Mouse (Mus musculus): ENCODE results near the gene Tmem53. TPM values are rescaled to one million over a fixed set of nuclear protein-coding genes. Genes with fewer than 3 reads are reported as not detected.

Gene Tmem53
- total and polyA plus RNA-seq, 3 experiments = 0.65 to 1.3 TPM; not detected in 1

DNA sequence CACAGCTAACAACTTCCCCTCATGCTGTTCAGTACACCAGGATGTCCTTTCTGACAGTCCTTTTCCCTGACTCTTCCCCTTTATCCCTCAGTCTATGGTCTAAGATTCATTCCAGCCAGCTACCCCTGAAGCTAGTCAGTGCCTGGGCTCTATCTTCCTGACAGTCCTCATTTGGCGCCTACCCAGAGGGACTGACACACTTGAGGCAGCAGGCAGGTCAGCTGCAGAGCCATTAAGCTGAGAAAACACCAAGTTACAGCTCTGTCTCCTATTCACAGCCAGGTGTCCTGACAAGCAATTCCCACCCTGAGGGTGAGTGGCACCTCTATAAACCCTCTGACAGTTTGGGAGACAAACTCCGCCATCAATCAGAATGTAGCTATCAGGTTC, 27.5 kb downstream of the Tmem53 start:
- no peaks in the 10 kb centered on the region for H3K4me1 ChIP-seq (ENCODE audit: control insufficient read depth in 1 of 2, insufficient read depth in 2 of 2, low read length in 2 of 2)
- no peak for TF ChIP-seq ZMIZ1 (IDR thresholded peaks at IDR 0.05; ENCODE audit: low read depth, low read length)
- TF ChIP-seq ETS1 (IDR thresholded peaks at IDR 0.05; ENCODE audit: low read depth, low read length) = no peak
- TF ChIP-seq RCOR1 (IDR thresholded peaks at IDR 0.05; ENCODE audit: low read depth, low read length) = no peak
- no peak for TF ChIP-seq NRF1 (IDR thresholded peaks at IDR 0.05; ENCODE audit: insufficient read depth, low read depth, low read length, poor library complexity, severe bottlenecking)
- no peak for TF ChIP-seq CHD1 (IDR thresholded peaks at IDR 0.05; ENCODE audit: low read depth, low read length)
- no peak for TF ChIP-seq ZNF384 (IDR thresholded peaks at IDR 0.05; ENCODE audit: low read depth, low read length)
- TF ChIP-seq BHLHE40 (IDR thresholded peaks at IDR 0.05; ENCODE audit: borderline replicate concordance, low read depth, low read length) = no peak
- no peak for TF ChIP-seq SIN3A (IDR thresholded peaks at IDR 0.05; ENCODE audit: low read length)
- no peak for TF ChIP-seq ZC3H11A (IDR thresholded peaks at IDR 0.05; ENCODE audit: low read depth, low read length)
- TF ChIP-seq MEF2A (IDR thresholded peaks at IDR 0.05; ENCODE audit: extremely low read depth, insufficient replicate concordance, low read depth, low read length, poor library complexity, severe bottlenecking) = no peak
- no peak for TF ChIP-seq TAL1 (IDR thresholded peaks at IDR 0.05; ENCODE audit: low read length)
- no peak for TF ChIP-seq ZKSCAN1 (IDR thresholded peaks at IDR 0.05; ENCODE audit: low read depth, low read length)
- TF ChIP-seq ELF1 (IDR thresholded peaks at IDR 0.05; ENCODE audit: low read depth, low read length) = no peak
- no peak for TF ChIP-seq KAT2A (conservative IDR thresholded peaks at IDR 0.05; ENCODE audit: low read depth, low read length)
- TF ChIP-seq USF1 (IDR thresholded peaks at IDR 0.05; ENCODE audit: low read depth, low read length) = no peak
- no peak for TF ChIP-seq MXI1 (IDR thresholded peaks at IDR 0.05; ENCODE audit: low read depth, low read length)
- TF ChIP-seq SMC3 (IDR thresholded peaks at IDR 0.05; ENCODE audit: low read depth, low read length) = no peak
- TF ChIP-seq GATA1 (IDR thresholded peaks at IDR 0.05; ENCODE audit: low read depth, low read length) = no peak
- TF ChIP-seq TCF12 (IDR thresholded peaks at IDR 0.05; ENCODE audit: low read depth, low read length) = no peak
- TF ChIP-seq POLR2AphosphoS2 (IDR thresholded peaks at IDR 0.05; ENCODE audit: low read length) = no peak
- no peaks in the 10 kb centered on the region for H3K9me3 ChIP-seq (replicated peaks; ENCODE audit: insufficient read depth, low read length)
- no peak overlapping the region for H3K4me3 ChIP-seq (ENCODE audit: control insufficient read depth in 1 of 2, insufficient read depth in 1 of 2, low read depth in 2 of 2, low read length in 2 of 2)
- no peaks in the 10 kb centered on the region for H3K79me2 ChIP-seq (ENCODE audit: control insufficient read depth, insufficient read depth, low read length, poor library complexity)
- H3K9ac ChIP-seq (ENCODE audit: control insufficient read depth, low read depth, low read length, poor library complexity, severe bottlenecking) = no peak overlapping the region
- H3K36me3 ChIP-seq (ENCODE audit: control insufficient read depth in 1 of 2, insufficient read depth in 2 of 2, low read length in 2 of 2) = peaks cover 0 to 10% of the 10 kb centered on the region in 2 experiments; a peak in 2 of 4 replicates
- H3K27ac ChIP-seq (ENCODE audit: control insufficient read depth, low read depth, low read length) = no peak overlapping the region
- no peak for DNase-seq (ENCODE audit: low read depth, low spot score)
- H3K27me3 ChIP-seq (ENCODE audit: control insufficient read depth in 1 of 2, insufficient read depth in 2 of 2, low read length in 2 of 2) = no peaks in the 10 kb centered on the region

DNA sequence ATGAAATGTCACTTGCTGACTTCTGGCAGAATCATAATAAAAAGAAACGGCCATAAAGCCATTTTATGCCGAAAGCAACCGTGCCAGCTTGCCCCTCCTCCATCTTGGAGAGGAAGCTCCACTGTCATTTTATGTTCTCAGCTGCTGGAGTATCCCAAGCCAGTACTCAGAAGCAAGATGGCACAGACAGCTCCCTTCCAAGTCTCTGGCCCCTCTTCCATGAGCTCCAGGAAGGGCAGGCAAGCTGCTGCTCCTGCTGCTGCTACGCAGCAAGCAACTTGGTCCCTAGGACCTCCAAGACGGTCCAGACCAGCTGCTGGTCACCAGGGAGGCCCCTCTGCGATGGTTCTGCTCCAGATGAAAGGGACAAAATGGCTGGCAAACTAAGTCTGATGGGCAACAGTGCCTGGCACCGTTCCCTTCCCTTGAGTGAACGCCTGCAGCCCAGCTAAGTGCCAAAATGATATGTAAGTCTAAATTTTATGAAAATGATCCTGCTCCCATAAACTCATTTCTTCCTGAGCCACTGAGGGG, 28.7 kb downstream of the Tmem53 start:
- H3K79me2 ChIP-seq (ENCODE audit: control insufficient read depth, insufficient read depth, low read length, poor library complexity) = no peaks in the 10 kb centered on the region
- H3K27me3 ChIP-seq (ENCODE audit: control insufficient read depth in 1 of 2, insufficient read depth in 2 of 2, low read length in 2 of 2) = no peaks in the 10 kb centered on the region
- peaks cover 0 to 7% of the 10 kb centered on the region in 2 experiments; a peak in 1 of 4 replicates for H3K36me3 ChIP-seq (ENCODE audit: control insufficient read depth in 1 of 2, insufficient read depth in 2 of 2, low read length in 2 of 2)
- H3K4me1 ChIP-seq (ENCODE audit: control insufficient read depth in 1 of 2, insufficient read depth in 2 of 2, low read length in 2 of 2) = no peaks in the 10 kb centered on the region
- no peak overlapping the region for H3K4me3 ChIP-seq (ENCODE audit: control insufficient read depth in 1 of 2, insufficient read depth in 1 of 2, low read depth in 2 of 2, low read length in 2 of 2)
- no peaks in the 10 kb centered on the region for H3K9me3 ChIP-seq (replicated peaks; ENCODE audit: insufficient read depth, low read length)
- H3K27ac ChIP-seq (ENCODE audit: control insufficient read depth, low read depth, low read length) = no peak overlapping the region
- no peak for DNase-seq (ENCODE audit: low read depth, low spot score)
- TF ChIP-seq KAT2A (conservative IDR thresholded peaks at IDR 0.05; ENCODE audit: low read depth, low read length) (no peak), RCOR1 (IDR thresholded peaks at IDR 0.05; ENCODE audit: low read depth, low read length) (no peak), ETS1 (IDR thresholded peaks at IDR 0.05; ENCODE audit: low read depth, low read length) (no peak), MEF2A (IDR thresholded peaks at IDR 0.05; ENCODE audit: extremely low read depth, insufficient replicate concordance, low read depth, low read length, poor library complexity, severe bottlenecking) (no peak), NRF1 (IDR thresholded peaks at IDR 0.05; ENCODE audit: insufficient read depth, low read depth, low read length, poor library complexity, severe bottlenecking) (no peak)
- no peak overlapping the region for H3K9ac ChIP-seq (ENCODE audit: control insufficient read depth, low read depth, low read length, poor library complexity, severe bottlenecking)
